Mouse (Mus musculus) cerebellum, adult 11 months (tissue): ENCODE measurements around the gene Cyth1.

Experiments used
- DNase-seq: peaks from one replicate; pipeline ENCODE4 v3.0.0; 2022

Cyth1 gene

DNA sequence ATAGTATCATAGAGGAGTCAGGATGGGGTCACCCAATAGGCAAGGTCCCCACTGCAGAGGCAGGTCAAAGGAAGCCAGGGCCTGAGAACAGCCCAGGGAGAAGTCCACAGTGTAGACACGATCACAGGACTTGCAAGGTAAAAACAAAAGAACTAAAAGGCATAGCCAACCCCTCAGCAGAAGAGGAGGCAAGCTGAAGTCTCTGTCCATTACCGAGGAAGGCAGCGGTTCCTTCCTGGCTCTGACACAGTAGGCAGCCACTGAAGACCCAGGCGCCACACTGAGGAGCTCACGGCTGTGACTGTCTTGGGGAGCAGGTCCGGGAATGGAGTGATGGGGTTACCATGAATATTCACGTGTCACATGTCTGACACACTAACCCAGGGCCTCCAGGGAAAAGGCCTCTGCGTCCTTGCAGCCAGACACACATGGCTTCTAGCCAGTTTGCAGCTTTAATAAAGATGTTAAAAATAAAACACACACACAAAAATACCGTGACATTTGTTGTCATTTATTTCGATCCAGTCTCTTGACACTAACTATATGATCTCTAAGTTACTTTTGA lies 51.5 kb downstream of the Cyth1 start:
- no peak for DNase-seq

DNA sequence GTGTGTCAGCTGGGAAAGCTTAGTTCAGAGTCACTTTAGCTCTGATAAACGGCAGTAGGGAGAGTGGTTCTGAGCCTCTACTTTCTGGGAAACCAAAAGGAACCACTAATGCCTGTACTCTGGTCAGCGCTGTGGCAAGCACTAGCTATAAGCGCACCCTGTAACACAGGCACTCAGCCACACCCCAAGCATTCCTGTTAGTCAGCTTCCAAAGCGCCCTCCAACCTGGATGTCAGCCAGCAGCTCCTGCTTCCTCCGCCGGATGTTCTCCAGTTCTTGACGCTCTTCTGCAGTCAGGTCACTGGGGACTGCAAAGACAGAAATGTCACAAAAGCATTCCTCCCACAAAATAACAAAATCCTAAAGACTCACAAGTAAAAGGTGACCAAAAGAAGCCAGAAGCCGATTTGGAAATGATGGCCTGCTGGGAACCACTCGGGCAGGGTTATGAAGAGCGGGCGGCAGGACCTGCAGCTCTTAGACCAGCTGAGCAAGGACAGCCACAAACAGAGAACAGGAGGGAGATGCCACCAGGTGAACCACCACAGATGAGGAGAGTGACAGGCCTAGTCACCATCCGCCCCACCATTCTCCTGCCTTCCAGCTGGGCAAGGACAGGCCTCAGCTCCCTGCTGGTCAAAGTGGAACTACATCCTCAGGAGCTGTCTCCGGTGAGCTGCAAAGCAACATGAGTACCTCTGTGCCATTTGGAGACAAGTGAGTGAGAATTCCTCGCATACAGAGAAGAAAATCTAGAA lies 54.8 kb downstream of the Cyth1 start:
- DNase-seq = peak; percentile 66

DNA sequence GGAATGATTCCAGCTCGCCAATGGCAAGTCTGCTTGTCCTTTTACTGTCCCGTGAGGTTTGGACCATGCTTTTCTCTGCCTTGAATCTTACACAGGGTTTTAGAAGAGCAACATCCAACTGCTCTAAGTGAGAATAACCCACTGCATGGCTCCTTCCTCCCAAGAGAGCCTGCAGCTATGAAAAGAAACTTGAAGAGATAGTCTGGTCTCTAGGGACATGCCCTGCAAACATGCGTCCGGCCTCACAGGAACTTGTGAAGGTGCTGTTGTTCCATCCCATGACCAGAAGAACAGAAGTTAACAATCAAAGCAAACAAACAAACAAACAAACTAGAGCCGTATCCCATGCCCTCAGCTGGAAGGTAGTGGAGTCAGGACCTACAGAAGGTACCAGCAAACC lies 55.4 kb downstream of the Cyth1 start:
- no peak for DNase-seq

DNA sequence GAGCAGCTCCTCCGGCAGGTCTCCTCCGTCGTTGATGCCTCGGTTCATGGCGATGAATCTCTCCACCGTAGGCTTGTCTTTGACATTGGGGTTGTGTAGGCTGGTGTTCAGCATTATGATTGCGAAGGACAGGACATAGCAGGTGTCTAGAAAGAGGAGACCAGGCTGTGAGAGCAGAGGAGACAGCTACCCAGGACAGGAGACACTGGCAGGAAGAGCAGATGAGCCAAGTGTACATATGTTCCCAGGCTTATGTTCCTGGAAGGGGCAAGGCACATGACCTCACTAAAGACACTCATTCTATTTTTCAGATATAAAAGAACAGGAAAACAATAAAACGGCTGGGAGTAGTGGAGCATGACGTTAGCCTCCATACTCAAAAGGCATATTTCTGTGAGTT lies 65.6 kb downstream of the Cyth1 start:
- no peak for DNase-seq

DNA sequence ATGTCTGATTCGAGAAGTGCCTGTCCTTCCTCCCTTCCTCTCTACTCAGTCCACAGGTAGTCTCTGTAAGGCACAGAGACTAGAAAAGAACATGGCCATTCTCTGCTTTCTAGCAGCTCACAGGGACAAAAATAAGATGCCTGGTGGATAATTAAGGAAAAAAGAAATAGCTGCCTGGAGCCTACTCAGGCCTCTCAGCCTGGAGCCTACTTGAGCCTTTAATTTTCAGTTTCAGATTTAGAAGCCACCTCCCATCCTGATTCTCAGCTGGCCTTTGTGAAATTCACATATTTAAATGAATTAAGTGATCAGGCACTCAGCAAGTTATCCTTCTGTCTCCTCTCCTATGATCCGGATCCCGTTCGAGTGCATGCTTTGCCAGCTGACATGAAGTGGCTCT lies 66.0 kb downstream of the Cyth1 start:
- no peak for DNase-seq

DNA sequence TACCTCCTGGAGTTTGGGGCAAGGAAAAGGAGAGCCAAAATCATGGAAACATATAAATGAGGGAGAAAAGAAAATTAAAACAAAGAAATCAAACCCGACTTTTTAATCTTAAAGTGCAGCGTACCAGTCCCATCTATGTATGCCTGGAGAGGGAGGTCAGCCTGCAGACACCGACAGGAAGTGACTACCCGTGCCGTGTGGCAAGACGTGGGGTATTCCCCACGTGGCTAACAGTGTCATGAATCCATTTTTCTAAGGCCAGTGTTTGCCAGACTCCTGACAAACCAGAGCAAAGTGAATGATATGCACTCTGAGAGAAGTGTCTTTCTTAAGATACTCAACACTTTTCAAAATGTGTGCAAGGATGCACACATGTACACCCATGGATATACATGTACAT lies 68.2 kb downstream of the Cyth1 start:
- no peak for DNase-seq

DNA sequence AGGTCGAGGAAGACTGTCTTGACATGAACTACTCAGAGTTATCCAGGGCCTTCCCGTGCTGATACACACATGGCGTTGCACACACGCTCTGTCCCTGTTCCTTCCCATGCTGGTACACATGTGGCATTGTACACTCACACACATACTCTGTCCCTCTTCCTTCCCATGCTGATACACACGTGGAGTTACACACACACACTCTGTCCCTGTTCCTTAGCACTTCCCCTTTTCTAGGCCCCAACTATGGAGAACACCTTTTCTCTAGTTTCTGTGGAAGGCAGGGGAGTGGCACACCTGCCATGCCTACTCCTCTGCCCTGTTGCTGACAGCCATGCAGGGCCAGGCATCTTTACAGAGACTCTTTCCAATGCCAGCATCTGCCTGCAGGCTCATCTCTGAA lies 70.2 kb downstream of the Cyth1 start:
- no peak for DNase-seq

DNA sequence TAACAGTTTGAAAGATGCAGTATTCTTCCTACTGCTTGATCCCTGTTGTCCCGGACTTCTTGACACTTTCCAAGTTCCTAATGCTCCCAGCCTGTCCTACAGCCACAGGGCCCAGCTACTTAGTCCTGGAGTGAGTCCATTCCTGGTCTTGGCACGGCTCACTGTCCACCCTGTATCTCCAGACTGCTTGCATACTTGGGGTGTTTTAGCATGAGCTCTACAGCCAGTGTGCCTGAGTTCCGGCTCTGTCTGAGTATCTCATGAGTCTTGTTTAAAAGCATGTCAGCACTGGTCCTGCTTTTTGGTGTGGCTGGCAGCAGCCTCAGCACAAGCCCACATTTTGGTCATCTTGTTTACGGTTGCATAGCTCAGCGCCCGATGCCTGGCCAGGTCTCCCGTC lies 73.6 kb downstream of the Cyth1 start:
- DNase-seq = no peak

DNA sequence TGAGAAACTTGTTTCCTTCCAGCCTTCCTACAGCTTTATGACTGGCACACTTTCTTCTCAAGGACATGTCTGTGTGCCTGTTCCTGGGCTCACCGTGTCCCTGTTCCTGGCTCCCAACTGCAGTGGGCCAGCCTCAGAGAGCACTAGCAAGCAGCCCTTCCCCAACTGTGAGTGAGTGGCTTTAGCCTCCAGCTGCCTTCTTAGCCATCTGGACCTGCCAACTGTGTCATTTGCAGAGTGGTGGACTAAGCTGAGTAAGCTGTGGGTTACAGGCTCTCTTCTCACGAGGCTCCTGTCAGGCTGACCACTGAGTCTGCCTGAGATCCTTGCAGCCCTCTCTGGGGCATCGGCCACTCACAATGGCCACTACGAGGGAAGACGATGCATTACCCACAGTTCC lies 75.6 kb downstream of the Cyth1 start:
- DNase-seq = no peak

DNA sequence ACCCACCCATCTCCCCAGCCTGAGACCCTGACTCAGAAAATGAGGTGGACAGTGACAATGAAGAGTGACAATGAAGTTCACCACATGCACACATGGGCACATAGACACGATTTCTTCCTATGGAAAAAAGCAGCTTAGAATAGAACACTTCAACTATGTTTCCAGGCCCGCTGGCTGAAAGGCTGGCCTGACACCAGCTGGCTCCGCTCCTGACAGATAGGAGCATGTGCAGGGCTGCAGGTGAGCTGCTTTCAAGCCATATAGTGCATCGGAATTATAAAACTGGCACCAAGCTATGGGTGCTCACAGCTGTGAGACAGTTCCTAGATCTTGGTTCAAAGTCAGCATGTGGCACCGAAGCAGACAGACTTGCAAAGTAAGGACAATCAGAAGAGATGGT lies 78.1 kb downstream of the Cyth1 start:
- peak; percentile 50 for DNase-seq

DNA sequence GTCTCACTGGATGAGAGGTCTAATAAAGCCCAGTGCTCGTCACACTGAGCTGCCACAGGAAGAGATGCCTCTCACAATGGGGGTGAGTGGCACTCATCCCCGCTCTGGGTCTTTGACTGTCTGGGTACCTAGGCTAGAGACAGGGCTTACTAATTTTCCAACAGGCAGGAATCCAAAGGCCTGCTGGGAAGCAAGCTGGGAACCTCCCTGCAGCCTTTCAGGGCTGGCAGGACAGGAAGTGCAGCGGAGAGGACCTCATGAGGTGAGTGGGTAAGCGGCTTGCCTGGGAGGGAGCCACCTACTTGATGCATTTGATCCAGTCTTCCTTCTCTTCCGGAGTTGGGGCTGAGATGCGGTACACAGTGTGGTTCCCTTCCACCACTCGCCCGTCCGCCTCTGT lies 79.7 kb downstream of the Cyth1 start:
- peak; percentile 54 for DNase-seq

DNA sequence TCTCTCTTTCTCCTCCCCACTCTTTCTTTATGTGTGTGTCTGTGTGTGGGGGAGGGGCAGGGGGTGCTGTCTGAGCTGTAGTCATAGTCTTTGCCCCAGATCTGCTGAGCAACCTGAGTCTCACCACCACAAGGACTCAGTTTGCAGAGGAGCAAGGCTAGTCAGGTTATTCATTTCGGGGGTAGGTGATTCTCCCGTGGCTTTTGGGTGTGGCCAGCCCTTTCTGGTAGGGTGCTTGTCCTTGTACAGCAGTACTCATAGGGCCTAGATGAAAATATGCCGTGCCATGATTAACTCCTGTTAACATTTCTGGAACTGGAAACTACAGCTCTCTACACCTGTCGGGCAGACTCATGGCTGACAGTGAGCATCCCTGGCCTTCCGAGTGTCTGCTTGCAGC lies 81.8 kb downstream of the Cyth1 start:
- DNase-seq = no peak

DNA sequence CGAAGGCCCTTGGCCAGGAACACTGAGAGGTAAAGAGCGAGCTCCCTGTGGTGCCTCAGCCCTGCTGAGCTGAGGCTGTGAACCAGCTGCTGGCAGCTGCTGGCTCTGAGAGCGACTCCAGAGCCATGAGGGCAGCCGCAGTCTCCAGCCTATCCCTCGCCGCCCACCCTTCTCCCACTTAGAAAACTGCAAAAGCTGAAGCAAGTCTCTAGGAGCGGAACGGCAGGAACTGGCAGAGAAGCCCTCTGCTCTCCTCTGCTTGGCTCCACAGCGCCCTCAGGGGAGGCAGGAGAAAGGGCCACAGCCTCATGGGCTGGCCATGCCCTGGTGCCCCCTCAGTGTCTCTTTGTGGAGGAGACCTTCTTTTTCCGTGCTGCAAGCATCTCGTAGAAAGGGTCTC lies 82.7 kb downstream of the Cyth1 start:
- DNase-seq = no peak

DNA sequence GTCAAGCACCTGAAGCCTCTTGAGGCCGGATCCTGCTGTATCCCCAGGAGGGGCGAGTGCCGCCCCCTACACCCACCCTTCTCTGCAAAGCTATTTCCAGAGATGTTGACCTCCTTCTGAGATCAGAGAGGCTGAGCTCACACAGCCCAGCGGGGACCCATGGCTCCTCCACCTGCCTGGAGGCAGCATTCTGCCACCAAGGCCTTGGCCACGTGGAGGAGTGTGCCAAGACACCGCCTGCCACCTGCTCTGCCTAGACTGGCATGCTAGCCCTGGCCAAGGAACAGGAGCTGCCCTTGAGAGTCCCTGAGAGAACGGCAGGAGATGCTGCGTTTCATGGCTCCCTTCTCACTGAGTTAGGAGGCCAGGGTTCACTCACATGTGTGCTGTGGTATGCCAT lies 83.8 kb downstream of the Cyth1 start:
- DNase-seq = peak; percentile 83

DNA sequence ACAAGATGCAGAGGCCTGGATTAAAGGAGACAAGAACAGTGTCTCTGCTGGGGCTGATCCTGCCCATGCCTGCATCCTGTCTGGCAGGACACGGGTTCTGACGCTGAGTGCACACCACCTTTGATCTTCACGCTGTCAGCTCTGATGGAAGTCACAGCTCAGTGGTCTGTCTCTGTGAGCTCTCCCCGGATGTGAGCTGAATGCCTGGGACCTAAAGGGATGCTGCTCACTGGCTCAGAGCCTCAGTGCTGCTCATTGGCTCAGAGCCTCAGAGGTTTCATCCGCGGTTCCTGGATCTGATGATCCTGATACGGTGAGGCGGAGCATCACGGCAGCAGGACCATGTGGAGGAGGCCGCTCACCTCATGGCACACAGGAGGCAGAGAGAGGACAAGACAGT lies 86.1 kb downstream of the Cyth1 start:
- no peak for DNase-seq

DNA sequence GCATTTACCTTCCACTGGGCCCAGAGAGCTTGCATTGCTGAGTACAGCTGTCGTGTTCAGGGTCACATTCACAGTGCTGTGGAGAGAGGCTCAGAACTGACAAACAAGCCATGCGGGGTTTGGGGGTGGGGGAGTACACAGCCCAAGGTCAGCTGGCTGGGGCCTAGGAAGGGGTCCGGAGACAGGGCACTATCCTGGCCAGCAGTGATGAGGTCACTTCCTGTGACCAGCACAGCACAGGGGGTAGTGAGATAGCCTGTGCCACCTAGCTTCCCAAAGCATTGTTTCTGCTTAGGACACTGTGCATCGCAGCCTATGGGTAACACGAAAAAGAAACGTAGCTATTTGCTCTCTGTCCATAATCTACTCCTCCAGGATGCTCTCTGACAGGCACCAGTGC lies 87.2 kb downstream of the Cyth1 start:
- no peak for DNase-seq

DNA sequence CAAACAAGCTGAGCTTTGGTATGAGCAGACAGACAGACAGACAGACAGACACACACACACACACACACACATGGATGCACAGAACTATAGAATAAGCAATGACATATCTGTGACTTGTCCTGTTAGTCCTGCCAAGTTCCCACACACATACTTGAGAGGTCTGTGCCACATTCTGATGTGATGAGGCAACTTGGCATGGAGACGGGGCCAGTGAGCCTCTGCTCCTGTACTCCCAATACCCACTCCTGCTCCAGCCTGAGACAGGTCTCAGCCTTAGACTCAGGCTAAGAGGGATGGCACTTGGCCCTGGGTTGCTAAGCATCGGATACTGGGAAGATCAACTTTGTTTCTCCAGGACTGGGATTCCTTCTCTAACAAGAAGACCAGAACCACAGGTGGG lies 87.6 kb downstream of the Cyth1 start:
- DNase-seq = no peak

DNA sequence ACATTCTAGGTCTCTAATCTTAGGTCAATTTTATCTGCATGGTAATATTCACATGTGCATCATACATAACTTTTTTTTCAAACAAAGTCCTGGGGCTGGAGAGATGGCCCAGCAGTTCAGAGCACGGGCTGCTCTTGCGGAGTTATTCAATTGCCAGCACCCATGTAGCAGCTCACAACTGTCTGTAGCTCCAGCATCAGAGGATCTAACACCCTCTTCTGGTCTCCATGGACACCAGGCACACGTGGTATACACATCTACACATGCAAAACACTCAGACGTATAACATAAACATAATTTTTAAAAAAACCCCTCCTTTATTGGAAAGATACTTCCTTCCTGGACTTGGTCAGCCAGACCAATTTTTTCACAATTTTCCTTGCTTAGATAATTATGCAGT lies 89.6 kb downstream of the Cyth1 start:
- no peak for DNase-seq

DNA sequence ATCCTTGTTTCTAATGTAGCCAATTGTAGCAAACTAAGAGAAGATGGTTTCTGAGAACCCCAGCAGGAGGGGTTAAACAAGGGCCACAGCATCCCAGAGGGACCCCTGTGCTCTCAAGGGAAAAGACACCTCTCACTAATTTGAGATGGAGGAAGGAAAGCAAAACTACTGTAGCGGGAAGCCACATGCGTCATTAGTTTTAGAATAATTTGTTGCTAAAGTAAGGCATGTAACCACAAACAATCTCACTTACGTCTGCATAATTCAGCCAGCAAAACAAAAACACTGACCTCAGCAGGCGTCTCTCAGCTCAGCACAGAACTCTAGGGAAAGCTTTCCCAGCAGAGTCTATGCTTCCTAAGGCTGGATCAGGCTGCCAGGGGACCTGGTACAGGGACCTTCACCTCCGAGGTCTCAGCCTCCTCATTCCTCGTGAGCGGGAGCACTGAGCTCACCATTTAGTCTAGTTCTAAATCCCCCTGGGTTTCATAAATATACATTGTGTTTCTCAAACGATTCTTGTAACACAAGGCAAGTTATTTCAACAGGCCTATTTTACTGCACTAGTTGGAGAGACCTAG lies 91.8 kb downstream of the Cyth1 start:
- no peak for DNase-seq

DNA sequence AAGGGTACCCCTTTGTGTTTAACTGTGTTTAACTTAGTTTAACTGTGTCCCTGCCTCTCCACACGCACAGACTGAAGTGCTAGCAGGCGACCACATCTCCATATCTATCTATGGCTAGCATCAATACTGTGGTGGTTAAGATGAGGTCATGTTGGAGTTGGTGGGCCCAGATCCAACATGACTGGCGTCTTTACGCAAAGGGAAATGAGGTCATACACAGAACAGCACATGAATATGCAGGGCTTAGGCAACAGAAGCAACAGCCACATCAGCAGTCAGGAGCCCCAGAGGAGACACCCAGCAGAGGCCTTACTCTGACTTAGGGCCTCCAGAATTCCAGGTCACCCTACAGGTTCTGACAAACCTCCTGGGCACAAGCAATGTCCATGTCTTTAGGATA lies 95.4 kb downstream of the Cyth1 start:
- DNase-seq = no peak

DNA sequence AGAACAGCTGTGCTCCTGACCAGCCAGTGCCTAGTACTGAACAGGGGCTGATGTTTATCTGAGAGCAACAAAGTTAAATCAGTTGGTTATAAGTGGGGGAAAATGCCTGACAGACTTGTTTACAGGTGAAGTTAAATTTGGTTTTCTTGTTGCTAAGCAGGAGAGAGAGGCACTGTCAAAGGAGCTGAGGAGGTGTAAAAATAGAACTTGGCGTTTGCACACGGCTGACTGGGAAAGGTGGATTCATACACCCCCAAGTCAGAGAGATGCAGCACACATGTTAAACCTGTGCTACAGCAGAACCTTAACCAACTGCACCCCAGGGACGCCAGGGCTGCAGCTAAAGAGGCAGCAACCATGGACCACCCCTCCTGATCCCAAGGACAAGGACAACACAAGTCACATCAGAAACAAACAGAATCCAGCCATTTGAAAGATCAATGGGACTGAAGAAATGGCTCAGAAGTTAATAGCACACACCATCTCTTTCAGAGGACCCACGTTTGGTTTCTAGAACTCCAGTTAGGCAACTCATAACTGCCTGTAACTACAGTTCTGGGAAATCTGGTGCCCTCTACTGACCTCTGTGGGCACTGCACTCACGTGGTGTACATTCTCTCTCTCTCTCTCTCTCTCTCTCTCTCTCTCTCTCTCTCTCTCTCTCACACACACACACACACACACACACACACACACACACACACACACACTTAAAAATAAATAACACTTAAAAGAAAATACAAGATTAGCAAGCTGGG lies 96.8 kb downstream of the Cyth1 start:
- DNase-seq = no peak

DNA sequence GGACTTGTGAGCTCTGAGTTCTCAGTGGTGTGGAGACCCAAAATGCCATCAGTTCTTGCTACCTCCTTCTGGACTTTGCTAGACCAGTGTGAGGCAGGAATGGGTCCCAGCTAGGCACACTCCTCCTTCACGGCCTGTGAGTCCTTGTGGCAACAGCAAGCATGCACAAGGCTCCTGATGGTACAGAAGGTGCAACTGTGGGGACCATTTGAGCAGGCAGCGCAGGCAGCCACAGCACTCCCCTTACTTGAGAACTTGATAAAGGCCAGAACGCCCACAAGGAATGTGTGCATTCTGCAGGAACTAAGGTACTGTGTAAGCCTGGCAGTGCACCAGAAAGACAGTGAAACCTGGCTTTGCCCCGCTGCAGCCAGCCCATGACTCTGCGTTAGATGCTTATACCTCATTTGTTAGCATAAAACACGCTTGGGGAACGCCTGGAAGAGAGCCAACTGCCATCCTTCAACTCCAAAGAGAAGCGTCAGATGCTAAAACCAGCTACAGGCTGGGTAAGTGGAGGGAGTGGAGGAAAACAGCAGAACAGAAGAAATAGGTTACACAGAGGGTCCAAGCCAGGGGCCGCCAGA lies 98.2 kb downstream of the Cyth1 start:
- no peak for DNase-seq

DNA sequence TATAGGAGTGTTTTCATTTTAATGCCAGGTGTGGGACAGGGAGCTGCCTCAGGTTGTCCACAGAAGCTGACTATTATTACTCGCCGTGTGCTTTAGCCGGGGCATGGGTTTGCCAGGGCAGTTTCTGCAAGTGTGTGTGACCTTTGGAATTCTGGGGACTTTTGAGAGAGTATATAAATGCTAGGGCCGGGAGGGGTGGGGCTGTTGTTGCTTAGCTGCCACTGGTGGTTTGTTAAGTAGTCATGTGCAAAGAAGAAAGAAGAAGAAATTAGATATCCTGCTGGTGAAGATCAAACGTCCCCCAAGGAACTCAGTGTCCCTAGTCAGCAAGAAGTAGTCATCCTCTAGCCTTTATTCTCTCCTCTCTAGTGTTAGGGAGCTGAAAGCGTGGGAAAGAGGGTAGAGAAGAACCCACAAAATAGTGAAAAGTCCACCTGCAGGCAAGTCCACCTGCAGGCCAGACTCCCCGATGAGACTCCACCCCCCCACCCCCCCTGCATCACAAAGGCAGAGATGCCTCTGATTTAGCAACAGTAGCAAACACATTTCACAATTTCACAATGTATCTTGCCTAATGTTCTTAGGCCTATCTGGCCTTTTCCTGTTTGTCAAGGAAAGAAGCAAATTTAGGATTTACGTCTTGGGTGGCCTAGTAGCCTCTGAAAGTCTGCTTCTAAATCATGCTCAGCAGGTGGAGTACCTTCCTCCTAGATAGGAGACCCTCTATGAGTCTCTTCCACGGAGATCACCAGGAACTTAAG lies 100.3 kb downstream of the Cyth1 start:
- DNase-seq = no peak
